Mouse (Mus musculus) midbrain, postnatal 0 days (tissue): ENCODE measurements around the gene Tmem185b. TPM values are rescaled to one million over a fixed set of nuclear protein-coding genes. Genes with fewer than 3 reads are reported as not detected.

Experiments
- ATAC-seq: fragments of 200-750 bp; cut with Nextera tagmentation; 2 replicates; pipeline ENCODE4 v1.8.0; 2017; ENCODE audit warnings: moderate number of reproducible peaks, mild to moderate bottlenecking, moderate TSS enrichment, moderate library complexity; ENCODE audit not compliant: low FRiP score
- DNase-seq: peaks from one replicate; pipeline ENCODE4 v3.0.0-alpha.2; 2015; ENCODE audit warnings: low spot score
- H3K27ac ChIP-seq: fragments of 300-500 bp; sonication (generic); 2 replicates; pipeline ENCODE4 v1.5.1; 2014; ENCODE audit warnings: low read depth, mild to moderate bottlenecking, low read length, mixed read lengths
- H3K27me3 ChIP-seq: fragments of 300-500 bp; sonication (generic); 2 replicates; pipeline ENCODE4 v1.6.1; 2014; ENCODE audit warnings: low read length, control low read depth, mixed read lengths; ENCODE audit not compliant: insufficient read depth
- H3K36me3 ChIP-seq: fragments of 300-500 bp; sonication (generic); 2 replicates; pipeline ENCODE4 v1.6.1; 2014; ENCODE audit warnings: low read length, control low read depth, mixed read lengths; ENCODE audit not compliant: insufficient read depth
- H3K4me1 ChIP-seq: fragments of 300-500 bp; sonication (generic); 2 replicates; pipeline ENCODE4 v1.6.1; 2014; ENCODE audit warnings: mild to moderate bottlenecking, control low read depth, antibody characterized with exemption, low read length, mixed read lengths; ENCODE audit not compliant: insufficient read depth
- H3K4me2 ChIP-seq: fragments of 300-500 bp; sonication (generic); 2 replicates; pipeline ENCODE4 v1.6.1; 2014; ENCODE audit warnings: low read depth, mild to moderate bottlenecking, low read length, mixed read lengths; ENCODE audit not compliant: poor library complexity, severe bottlenecking
- H3K4me3 ChIP-seq: fragments of 300-500 bp; sonication (generic); 2 replicates; pipeline ENCODE4 v1.5.1; 2014; ENCODE audit warnings: low read depth, mild to moderate bottlenecking, low read length, moderate library complexity
- H3K9ac ChIP-seq: fragments of 300-500 bp; sonication (generic); replicated peaks from 2 replicates; pipeline ENCODE4 v1.6.1; 2014; ENCODE audit warnings: mild to moderate bottlenecking, low read length, moderate library complexity, mixed read lengths; ENCODE audit not compliant: poor library complexity, severe bottlenecking
- H3K9me3 ChIP-seq: fragments of 300-500 bp; sonication (generic); 2 replicates; pipeline ENCODE4 v1.6.1; 2016; ENCODE audit warnings: low read length, control low read depth
- CTCF ChIP-seq: IDR thresholded peaks from 2 replicates; pipeline ENCODE4 v1.5.1; 2016; ENCODE audit warnings: antibody characterized with exemption, mild to moderate bottlenecking
- WGBS: fragments of 180-500 bp; shearing (Covaris S2); extraction: QIAGEN DNeasy Blood & Tissue Kit; methylation state at CpG from one replicate; pipeline ENCODE4 v1.1.7; 2014; 5-methylcytosine and 5-hydroxymethylcytosine counted together
- polyA plus RNA-seq: library from polyadenylated mRNA; unstranded; fragments of >200 nt; fragmentation: Nextera tagmentation; extraction: Ambion mirVana; gene quantifications from 2 replicates; pipeline ENCODE4 v1.2.1, GENCODE M21; 2015
- total RNA-seq: library from RNA; depleted of rRNA; stranded (reverse); fragments of >200 nt; gene quantifications from 2 replicates; pipeline ENCODE4 v1.2.3, GENCODE M21; 2014

Tmem185b gene
- total and polyA plus RNA-seq, 2 experiments from 2014 or later = 12.6 to 22.7 TPM

DNA sequence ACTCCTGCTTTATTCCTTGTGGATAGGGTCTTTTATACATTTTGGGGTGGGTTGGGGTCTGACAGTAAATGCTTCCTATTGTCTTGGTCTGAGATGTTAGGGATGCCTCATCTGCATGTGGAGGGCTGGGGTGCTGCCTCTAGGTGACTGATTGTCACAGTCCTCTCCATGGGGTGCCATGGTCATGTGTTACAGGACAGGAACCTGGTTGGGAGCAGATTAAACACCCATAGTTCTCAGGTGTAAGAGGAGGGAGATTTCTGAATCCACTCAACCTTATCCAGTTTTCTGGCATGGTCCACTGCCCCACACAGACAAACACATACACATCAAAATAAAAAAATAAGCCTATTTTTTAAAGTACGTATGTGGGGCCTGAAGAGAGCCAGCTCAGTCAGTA, 33.5 kb upstream of the Tmem185b start:
- no peak for DNase-seq
- Histone ChIP-seq H3K4me1 (no peaks in the 10 kb centered on the region), H3K4me3 (no peak overlapping the region), H3K4me2 (no peak overlapping the region), H3K9me3 (no peaks in the 10 kb centered on the region), H3K27ac (no peak overlapping the region), H3K36me3 (no peaks in the 10 kb centered on the region), H3K27me3 (no peaks in the 10 kb centered on the region), H3K9ac (no peak overlapping the region)
- no peak for TF ChIP-seq CTCF
- 84% methylated on average over 1 of the region's 1 CpGs for whole genome bisulfite sequencing
- ATAC-seq = no peak

DNA sequence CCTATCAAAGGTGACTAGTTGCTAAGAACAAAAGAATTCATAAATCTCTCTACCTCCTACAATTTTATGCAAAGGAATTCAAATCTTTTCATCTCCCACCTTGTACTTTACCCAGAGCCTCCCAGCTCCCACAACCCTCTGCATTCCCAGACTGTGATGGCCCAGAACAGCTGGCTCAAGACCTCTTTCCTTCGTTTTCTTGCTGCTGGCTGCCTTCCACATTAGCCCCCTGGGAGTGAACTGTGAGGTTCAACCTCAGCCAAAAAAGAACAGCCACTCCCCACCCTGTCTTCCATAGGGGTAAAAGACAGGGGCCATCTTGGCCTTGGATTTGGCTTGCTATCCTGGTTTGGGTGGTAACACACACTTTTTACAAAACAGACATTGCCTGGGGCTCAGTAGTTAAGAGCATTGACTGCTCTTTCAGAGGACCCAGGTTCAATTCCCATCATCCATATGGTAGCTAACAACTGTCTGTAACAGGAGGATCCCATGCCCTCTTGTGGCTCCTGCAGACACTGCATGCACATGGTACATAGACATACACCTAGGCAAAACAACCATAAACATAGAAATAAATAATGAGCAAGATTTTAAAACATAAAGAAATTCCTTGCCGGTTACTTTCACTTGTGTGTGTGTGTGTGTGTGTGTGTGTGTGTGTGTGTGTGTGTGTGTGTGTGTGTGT, 31.8 kb upstream of the Tmem185b start:
- TF ChIP-seq CTCF = peak; percentile 38
- Histone ChIP-seq H3K36me3 (no peaks in the 10 kb centered on the region), H3K27ac (no peak overlapping the region), H3K9ac (no peak overlapping the region), H3K4me1 (no peaks in the 10 kb centered on the region), H3K4me2 (no peak overlapping the region), H3K9me3 (no peaks in the 10 kb centered on the region), H3K27me3 (no peaks in the 10 kb centered on the region), H3K4me3 (no peak overlapping the region)
- ATAC-seq = no peak
- WGBS = 71% methylated on average over 2 of the region's 2 CpGs
- DNase-seq = no peak

DNA sequence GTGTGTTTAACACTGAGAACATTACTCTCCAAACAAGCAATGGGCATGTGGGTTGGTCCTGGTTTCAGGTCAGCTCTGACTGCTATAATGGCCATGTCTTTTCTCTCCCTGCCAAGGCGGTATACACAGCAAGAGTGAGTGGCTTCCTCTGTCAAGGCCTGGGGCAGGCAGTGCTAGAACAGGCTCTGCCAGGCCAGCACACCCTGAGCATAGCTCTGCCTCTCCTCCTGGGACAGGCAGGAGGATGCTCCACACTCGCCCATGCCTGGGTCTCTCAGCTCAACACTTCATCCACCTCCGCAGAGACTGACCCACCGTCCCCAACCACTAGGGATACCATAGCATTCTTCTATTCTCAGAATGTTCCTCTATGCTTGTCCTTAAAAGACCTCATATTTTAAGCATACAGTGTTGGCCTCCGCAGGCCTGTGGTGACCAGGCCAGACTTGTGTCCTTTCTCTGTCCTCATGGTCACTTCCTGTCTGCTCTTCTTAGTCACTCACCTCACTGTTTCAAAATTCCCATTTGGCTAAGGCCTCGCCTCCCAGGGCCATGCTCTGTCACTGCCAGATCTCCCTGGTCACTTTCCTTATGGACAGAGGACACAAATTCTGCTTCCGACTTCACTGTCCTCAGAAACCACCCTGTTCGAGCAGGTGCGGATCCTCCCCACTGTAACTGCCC, 31.1 kb upstream of the Tmem185b start:
- Histone ChIP-seq H3K27ac (no peak overlapping the region), H3K27me3 (no peaks in the 10 kb centered on the region), H3K4me1 (no peaks in the 10 kb centered on the region), H3K4me2 (no peak overlapping the region), H3K9ac (no peak overlapping the region), H3K4me3 (no peak overlapping the region), H3K9me3 (no peaks in the 10 kb centered on the region), H3K36me3 (no peaks in the 10 kb centered on the region)
- DNase-seq = no peak
- ATAC-seq = no peak
- WGBS = 92% methylated on average over 9 of the region's 9 CpGs
- TF ChIP-seq CTCF = no peak

DNA sequence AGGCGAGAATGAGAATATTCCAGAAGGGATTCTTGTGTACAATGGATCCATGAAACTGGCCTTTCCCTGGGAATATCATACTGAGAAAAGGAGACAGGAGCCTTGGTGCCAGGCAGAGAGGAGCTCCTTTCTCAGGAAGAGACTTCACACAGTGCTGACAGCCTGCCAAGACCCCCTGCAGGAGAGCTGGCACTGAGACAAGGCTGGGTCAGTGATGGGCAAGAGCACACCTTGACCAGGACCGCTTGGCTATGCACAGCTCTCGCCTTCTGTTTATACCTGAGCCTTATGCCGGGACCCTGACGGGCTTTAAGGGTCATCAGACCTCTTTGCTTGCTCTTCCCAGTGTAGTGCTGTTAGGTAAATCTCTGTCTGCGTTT, 30.6 kb upstream of the Tmem185b start:
- Histone ChIP-seq H3K9ac (no peak overlapping the region), H3K27me3 (no peaks in the 10 kb centered on the region), H3K36me3 (no peaks in the 10 kb centered on the region), H3K4me1 (no peaks in the 10 kb centered on the region), H3K4me3 (no peak overlapping the region), H3K4me2 (no peak overlapping the region), H3K9me3 (no peaks in the 10 kb centered on the region), H3K27ac (no peak overlapping the region)
- ATAC-seq (no peak), DNase-seq (no peak)
- WGBS = 88% methylated on average over 6 of the region's 6 CpGs
- no peak for TF ChIP-seq CTCF

DNA sequence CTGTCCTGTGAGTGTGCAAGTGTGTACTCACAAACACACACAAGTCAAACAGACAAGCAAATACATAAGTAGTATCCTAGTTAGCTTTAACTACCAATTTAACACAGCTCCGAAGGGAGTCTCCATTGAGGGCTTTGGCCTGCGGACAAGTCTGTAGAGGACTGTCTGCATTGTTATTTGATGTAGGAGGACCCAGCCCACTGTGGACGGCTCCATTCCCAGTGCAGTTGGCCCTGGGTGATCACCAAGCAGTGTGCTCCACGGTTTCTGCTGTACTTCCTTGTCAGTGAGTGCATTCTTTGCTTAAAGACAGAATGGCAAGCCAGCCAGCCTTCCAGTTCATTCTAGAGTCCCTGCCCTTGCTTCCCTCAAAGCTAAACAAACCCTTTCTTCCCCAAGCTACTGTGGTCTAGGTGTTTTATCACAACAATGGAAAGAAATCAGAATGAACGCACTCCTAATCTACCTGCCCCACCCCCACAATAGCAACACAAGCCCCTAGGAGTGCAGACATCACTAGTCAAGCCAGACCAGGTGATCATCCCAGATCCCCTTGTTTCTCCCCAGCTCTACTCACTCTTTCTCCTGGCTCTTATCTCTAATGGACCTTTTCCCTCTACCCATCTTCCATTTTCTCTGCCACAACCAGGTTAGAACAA, 28.5 kb upstream of the Tmem185b start:
- no peak overlapping the region for H3K4me2 ChIP-seq
- H3K4me1 ChIP-seq = no peaks in the 10 kb centered on the region
- WGBS = 78% methylated on average over 5 of the region's 5 CpGs
- H3K4me3 ChIP-seq = no peak overlapping the region
- H3K9me3 ChIP-seq = no peaks in the 10 kb centered on the region
- ATAC-seq (no peak), DNase-seq (no peak)
- H3K36me3 ChIP-seq = no peaks in the 10 kb centered on the region
- no peaks in the 10 kb centered on the region for H3K27me3 ChIP-seq
- no peak overlapping the region for H3K27ac ChIP-seq
- TF ChIP-seq CTCF = no peak
- H3K9ac ChIP-seq = no peak overlapping the region
